Mouse (Mus musculus): Measurements from ENCODE around the gene Orai2. TPM values are rescaled to one million over a fixed set of nuclear protein-coding genes. Genes with fewer than 3 reads are reported as not detected.
A peak's percentile ranks its signal among the peaks of the same experiment; 100 is the strongest.

Orai2 gene
- polyA plus RNA-seq, 1 experiment = 33.3 TPM

- Histone ChIP-seq H3K27ac (ENCODE audit: control insufficient read depth, insufficient read depth, low read depth, low read length, poor library complexity) (peak overlapping the region; percentile 49; the same call in 1 of the 2 replicates), H3K4me3 (replicated peaks; ENCODE audit: control insufficient read depth, low read depth, low read length) (no peak overlapping the region), H3K4me1 (ENCODE audit: control insufficient read depth, insufficient read depth, low read length) (peaks cover 14% of the 10 kb centered on the region)
- no peak for TF ChIP-seq CTCF (IDR thresholded peaks at IDR 0.05; ENCODE audit: control insufficient read depth, insufficient read depth, low read length)
- TF ChIP-seq POLR2A (IDR thresholded peaks at IDR 0.05; ENCODE audit: borderline replicate concordance, control insufficient read depth, low read depth, low read length) = no peak
- WGBS = 86% methylated on average over 1 of the region's 1 CpGs
Observed at GRCm38 (mm10) chr5:136146936-136147335, 23.6 kb downstream of the Orai2 start.

GRCm38 (mm10) chr5:136144606-136145430 is 25.7 kb downstream of the Orai2 start:
- WGBS = 45% methylated on average over 12 of the region's 12 CpGs
- Histone ChIP-seq H3K4me1 (ENCODE audit: control insufficient read depth, insufficient read depth, low read length) (peaks cover 16% of the 10 kb centered on the region), H3K4me3 (replicated peaks; ENCODE audit: control insufficient read depth, low read depth, low read length) (no peak overlapping the region), H3K27ac (ENCODE audit: control insufficient read depth, insufficient read depth, low read depth, low read length, poor library complexity) (no peak overlapping the region; the same call in 1 of the 2 replicates)
- no peak for TF ChIP-seq POLR2A (IDR thresholded peaks at IDR 0.05; ENCODE audit: borderline replicate concordance, control insufficient read depth, low read depth, low read length)
- TF ChIP-seq CTCF (IDR thresholded peaks at IDR 0.05; ENCODE audit: control insufficient read depth, insufficient read depth, low read length) = no peak

DNA sequence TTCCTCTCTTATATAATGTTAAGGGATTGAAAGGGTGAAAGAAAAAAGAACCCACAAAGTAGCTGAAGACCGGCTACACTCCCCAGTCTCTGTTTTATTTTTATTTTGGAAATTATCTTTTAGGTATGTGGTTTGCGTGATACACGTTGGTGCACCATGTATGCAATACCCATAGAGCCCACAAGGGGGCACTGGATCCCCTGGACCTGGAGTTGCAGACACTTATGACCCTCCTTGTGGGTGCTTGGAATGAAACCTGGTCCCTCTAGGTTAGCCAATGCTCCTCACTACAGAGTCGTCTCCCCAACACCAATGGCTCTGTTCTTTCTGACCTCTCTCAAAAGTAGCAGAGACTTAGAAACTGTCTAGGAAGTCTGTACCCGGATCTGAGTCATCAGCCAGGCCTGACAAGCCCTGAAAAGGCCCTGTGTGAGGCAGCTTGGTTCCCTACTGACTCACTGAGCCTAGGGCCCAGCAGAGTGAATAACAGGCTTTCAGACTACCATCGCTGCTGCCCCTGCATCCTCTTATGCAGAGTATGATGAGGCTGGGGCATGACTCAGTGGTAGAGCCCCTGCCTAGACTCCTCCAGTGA is 27.3 kb downstream of the Orai2 start:
- 87% methylated on average over 6 of the region's 6 CpGs for WGBS
- H3K27ac ChIP-seq (ENCODE audit: control insufficient read depth, insufficient read depth, low read depth, low read length, poor library complexity) = no peak overlapping the region
- H3K4me3 ChIP-seq (replicated peaks; ENCODE audit: control insufficient read depth, low read depth, low read length) = no peak overlapping the region
- H3K4me1 ChIP-seq (ENCODE audit: control insufficient read depth, insufficient read depth, low read length) = peaks cover 12% of the 10 kb centered on the region
- TF ChIP-seq POLR2A (IDR thresholded peaks at IDR 0.05; ENCODE audit: borderline replicate concordance, control insufficient read depth, low read depth, low read length) (no peak), CTCF (IDR thresholded peaks at IDR 0.05; ENCODE audit: control insufficient read depth, insufficient read depth, low read length) (peak; percentile 41; the same call in 1 of the 2 replicates)

- TF ChIP-seq CTCF (IDR thresholded peaks at IDR 0.05; ENCODE audit: control insufficient read depth, insufficient read depth, low read length) (peak; percentile 33; the same call in 1 of the 2 replicates), POLR2A (IDR thresholded peaks at IDR 0.05; ENCODE audit: borderline replicate concordance, control insufficient read depth, low read depth, low read length) (no peak)
- H3K4me3 ChIP-seq (replicated peaks; ENCODE audit: control insufficient read depth, low read depth, low read length) = no peak overlapping the region
- H3K27ac ChIP-seq (ENCODE audit: control insufficient read depth, insufficient read depth, low read depth, low read length, poor library complexity) = no peak overlapping the region
- peaks cover 10% of the 10 kb centered on the region for H3K4me1 ChIP-seq (ENCODE audit: control insufficient read depth, insufficient read depth, low read length)
- 86% methylated on average over 5 of the region's 5 CpGs for WGBS
Observed at GRCm38 (mm10) chr5:136142746-136143145, 27.8 kb downstream of the Orai2 start.

- Histone ChIP-seq H3K4me1 (ENCODE audit: control insufficient read depth, insufficient read depth, low read length) (peaks cover 5% of the 10 kb centered on the region), H3K4me3 (replicated peaks; ENCODE audit: control insufficient read depth, low read depth, low read length) (peak overlapping the region; percentile 5), H3K27ac (ENCODE audit: control insufficient read depth, insufficient read depth, low read depth, low read length, poor library complexity) (peak overlapping the region; percentile 94)
- WGBS = 60% methylated on average over 10 of the region's 10 CpGs
- TF ChIP-seq POLR2A (IDR thresholded peaks at IDR 0.05; ENCODE audit: borderline replicate concordance, control insufficient read depth, low read depth, low read length) = no peak
- TF ChIP-seq CTCF (IDR thresholded peaks at IDR 0.05; ENCODE audit: control insufficient read depth, insufficient read depth, low read length) = no peak
Observed at GRCm38 (mm10) chr5:136140057-136140482, 30.4 kb downstream of the Orai2 start.

DNA sequence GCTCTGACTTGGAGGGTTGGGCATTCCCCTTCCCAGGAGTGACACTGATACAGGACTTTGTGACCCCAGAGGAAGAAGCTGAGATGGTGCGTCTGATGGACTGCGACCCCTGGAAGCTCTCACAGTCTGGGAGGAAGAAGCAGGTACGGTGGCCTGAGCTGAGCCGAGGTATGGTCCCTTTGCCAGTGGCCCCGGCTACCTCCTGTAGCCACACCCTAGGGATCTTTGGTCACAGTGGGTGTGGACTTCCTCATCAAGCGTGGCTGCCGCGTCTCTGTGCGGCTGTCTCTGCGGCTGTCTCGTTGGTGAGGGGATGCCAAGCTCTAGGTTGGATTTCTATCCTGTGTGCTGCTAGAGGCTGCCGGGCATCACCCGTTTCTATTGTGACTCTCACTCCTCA is 31.1 kb downstream of the Orai2 start:
- peak overlapping the region; percentile 94 for H3K27ac ChIP-seq (ENCODE audit: control insufficient read depth, insufficient read depth, low read depth, low read length, poor library complexity)
- 46% methylated on average over 13 of the region's 13 CpGs for WGBS
- TF ChIP-seq CTCF (IDR thresholded peaks at IDR 0.05; ENCODE audit: control insufficient read depth, insufficient read depth, low read length) (no peak), POLR2A (IDR thresholded peaks at IDR 0.05; ENCODE audit: borderline replicate concordance, control insufficient read depth, low read depth, low read length) (peak; percentile 28; the same call in 1 of the 2 replicates)

DNA sequence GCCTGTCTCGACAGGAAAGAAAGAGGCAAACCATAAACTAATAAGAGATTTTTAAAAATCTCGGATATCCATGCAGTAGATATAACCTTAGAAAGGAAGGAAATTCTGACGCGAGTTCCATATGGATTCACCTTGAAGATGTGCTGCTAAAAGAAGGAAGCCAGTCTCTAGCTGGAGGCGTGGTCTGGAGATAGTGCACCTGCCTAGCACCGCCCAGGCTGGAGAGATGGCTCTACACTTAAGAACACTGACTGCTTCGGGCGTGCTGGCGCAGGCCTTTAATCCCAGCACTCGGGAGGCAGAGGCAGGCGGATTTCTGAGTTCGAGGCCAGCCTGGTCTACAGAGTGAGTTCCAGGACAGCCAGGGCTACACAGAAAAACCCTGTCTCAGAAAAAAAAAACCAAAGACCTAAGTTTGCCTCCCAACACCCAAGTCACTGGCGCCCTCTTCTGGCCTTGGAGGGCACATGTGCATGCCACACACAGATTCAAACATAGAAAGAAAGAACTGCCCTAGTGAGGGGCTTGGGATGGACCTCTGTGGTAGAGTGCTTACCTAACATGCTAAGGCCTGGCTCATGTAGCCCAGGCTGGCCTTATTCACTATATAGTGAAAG is 32.7 kb downstream of the Orai2 start:
- Histone ChIP-seq H3K4me3 (replicated peaks; ENCODE audit: control insufficient read depth, low read depth, low read length) (no peak overlapping the region), H3K27ac (ENCODE audit: control insufficient read depth, insufficient read depth, low read depth, low read length, poor library complexity) (no peak overlapping the region), H3K4me1 (ENCODE audit: control insufficient read depth, insufficient read depth, low read length) (peaks cover 4% of the 10 kb centered on the region)
- 54% methylated on average over 13 of the region's 13 CpGs for WGBS
- TF ChIP-seq CTCF (IDR thresholded peaks at IDR 0.05; ENCODE audit: control insufficient read depth, insufficient read depth, low read length) (peak; percentile 85), POLR2A (IDR thresholded peaks at IDR 0.05; ENCODE audit: borderline replicate concordance, control insufficient read depth, low read depth, low read length) (no peak)

More for the DNA sequence above, 31.1 kb downstream of the Orai2 start:
- H3K4me1 ChIP-seq (ENCODE audit: control insufficient read depth, insufficient read depth, low read length) = peaks cover 4% of the 10 kb centered on the region
- H3K4me3 ChIP-seq (replicated peaks; ENCODE audit: control insufficient read depth, low read depth, low read length) = no peak overlapping the region
